Mouse (Mus musculus) liver, postnatal 0 days (tissue): ENCODE results near the gene Nyap2. TPM values are rescaled to one million over a fixed set of nuclear protein-coding genes. Genes with fewer than 3 reads are reported as not detected.

ENCODE experiments used
- ATAC-seq: fragments of 200-750 bp; cut with Nextera tagmentation; 2 replicates; pipeline ENCODE4 v1.8.0; 2017; ENCODE audit warnings: mild to moderate bottlenecking, moderate library complexity
- DNase-seq: peaks from one replicate; pipeline ENCODE4 v3.0.0-alpha.2; 2016
- H3K27ac ChIP-seq: fragments of 300-500 bp; sonication (generic); 2 replicates; pipeline ENCODE4 v1.5.1; 2014; ENCODE audit warnings: antibody characterized with exemption, moderate library complexity, mild to moderate bottlenecking, low read depth
- H3K27me3 ChIP-seq: fragments of 300-500 bp; sonication (generic); 2 replicates; pipeline ENCODE4 v1.6.1; 2014; ENCODE audit warnings: low read length, control low read depth, mixed read lengths; ENCODE audit not compliant: insufficient read depth
- H3K36me3 ChIP-seq: fragments of 300-500 bp; sonication (generic); replicated peaks from 2 replicates; pipeline ENCODE4 v1.6.1; 2014; ENCODE audit warnings: mild to moderate bottlenecking, control low read depth, low read length, moderate library complexity, mixed read lengths; ENCODE audit not compliant: insufficient read depth
- H3K4me1 ChIP-seq: fragments of 300-500 bp; sonication (generic); 2 replicates; pipeline ENCODE4 v1.6.1; 2014; ENCODE audit warnings: antibody characterized with exemption, mild to moderate bottlenecking, control low read depth; ENCODE audit not compliant: insufficient read depth
- H3K4me2 ChIP-seq: fragments of 300-500 bp; sonication (generic); 2 replicates; pipeline ENCODE4 v1.6.1; 2014; ENCODE audit warnings: low read depth, mild to moderate bottlenecking, low read length, moderate library complexity, mixed read lengths
- H3K4me3 ChIP-seq: fragments of 300-500 bp; sonication (generic); 2 replicates; pipeline ENCODE4 v1.5.1; 2014; ENCODE audit warnings: low read depth, low read length
- H3K9ac ChIP-seq: fragments of 300-500 bp; sonication (generic); replicated peaks from 2 replicates; pipeline ENCODE4 v1.6.1; 2014; ENCODE audit warnings: mild to moderate bottlenecking, moderate library complexity
- H3K9me3 ChIP-seq: fragments of 300-500 bp; sonication (generic); 2 replicates; pipeline ENCODE4 v1.6.1; 2016; ENCODE audit warnings: mild to moderate bottlenecking, control low read depth, low read length, mixed read lengths
- CTCF ChIP-seq: sonication (generic); IDR thresholded peaks from 2 replicates; pipeline ENCODE4 v1.5.1; 2016; ENCODE audit warnings: antibody characterized with exemption, low read depth
- EP300 ChIP-seq: IDR thresholded peaks from 2 replicates; pipeline ENCODE4 v1.6.1; 2016; ENCODE audit warnings: antibody characterized with exemption, low read depth, mild to moderate bottlenecking
- WGBS: fragments of 180-500 bp; shearing (Covaris S2); extraction: QIAGEN DNeasy Blood & Tissue Kit; methylation state at CpG from one replicate; pipeline ENCODE4 v1.1.7; 2014; ENCODE audit not compliant: insufficient replicate concordance; 5-methylcytosine and 5-hydroxymethylcytosine counted together
- polyA plus RNA-seq: library from polyadenylated mRNA; unstranded; fragments of >200 nt; fragmentation: Nextera tagmentation; extraction: Ambion mirVana; gene quantifications from 2 replicates; pipeline ENCODE4 v1.2.1, GENCODE M21; 2015

Gene Nyap2
- polyA plus RNA-seq, 1 experiment from 2014 or later: not detected

- TF ChIP-seq EP300: no peak
- TF ChIP-seq CTCF: peak; percentile 75
Measured at GRCm38 (mm10) chr1:81310087-81310626, 233.4 kb downstream of the Nyap2 start.

GRCm38 (mm10) chr1:81316403-81316994 lies 239.7 kb downstream of the Nyap2 start:
- H3K27ac ChIP-seq: no peak overlapping the region
- H3K36me3 ChIP-seq: no peaks in the 10 kb centered on the region
- ATAC-seq (no peak), DNase-seq (peak; percentile 58)
- no peaks in the 10 kb centered on the region for H3K27me3 ChIP-seq
- H3K4me2 ChIP-seq: no peak overlapping the region
- no peak overlapping the region for H3K9ac ChIP-seq
- no peak for TF ChIP-seq EP300
- peak; percentile 84 for TF ChIP-seq CTCF
- no peak overlapping the region for H3K4me3 ChIP-seq
- no peaks in the 10 kb centered on the region for H3K9me3 ChIP-seq
- WGBS: 48% methylated on average over 9 of the region's 9 CpGs
- no peaks in the 10 kb centered on the region for H3K4me1 ChIP-seq

More at GRCm38 (mm10) chr1:81310087-81310626, 233.4 kb downstream of the Nyap2 start:
- Histone ChIP-seq H3K4me1 (no peaks in the 10 kb centered on the region), H3K27ac (no peak overlapping the region), H3K9me3 (no peaks in the 10 kb centered on the region), H3K36me3 (no peaks in the 10 kb centered on the region), H3K4me3 (no peak overlapping the region), H3K27me3 (no peaks in the 10 kb centered on the region), H3K4me2 (no peak overlapping the region), H3K9ac (no peak overlapping the region)
- ATAC-seq (no peak), DNase-seq (peak; percentile 42)
- WGBS: 8% methylated on average over 1 of the region's 1 CpGs

DNA sequence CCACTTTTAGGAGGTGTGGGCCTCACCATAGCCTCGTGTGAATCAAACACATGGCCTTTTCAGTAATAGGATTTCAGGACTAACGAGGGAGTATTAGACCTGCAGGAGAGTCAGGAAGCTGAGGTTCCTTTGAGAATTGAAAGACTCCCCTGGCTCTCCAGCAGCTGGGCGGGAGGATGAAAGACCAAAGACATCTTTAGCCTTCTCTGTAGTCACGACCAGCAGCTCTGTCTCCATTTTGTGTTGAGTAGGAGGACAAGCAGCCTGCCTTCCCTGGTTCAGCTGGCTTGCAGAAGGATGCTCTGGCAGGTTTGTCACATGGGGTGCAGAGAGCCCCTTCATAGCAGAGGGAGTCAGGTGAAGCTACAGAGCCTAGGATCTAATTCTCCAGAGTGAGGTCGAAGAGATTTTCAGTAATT lies 240.3 kb downstream of the Nyap2 start:
- 61% methylated on average over 5 of the region's 5 CpGs for WGBS
- no peaks in the 10 kb centered on the region for H3K27me3 ChIP-seq
- no peak overlapping the region for H3K27ac ChIP-seq
- no peaks in the 10 kb centered on the region for H3K9me3 ChIP-seq
- TF ChIP-seq EP300: no peak
- TF ChIP-seq CTCF: no peak
- ATAC-seq (no peak), DNase-seq (no peak)
- H3K4me1 ChIP-seq: no peaks in the 10 kb centered on the region
- H3K9ac ChIP-seq: no peak overlapping the region
- no peak overlapping the region for H3K4me2 ChIP-seq
- H3K4me3 ChIP-seq: no peak overlapping the region
- no peaks in the 10 kb centered on the region for H3K36me3 ChIP-seq

DNA sequence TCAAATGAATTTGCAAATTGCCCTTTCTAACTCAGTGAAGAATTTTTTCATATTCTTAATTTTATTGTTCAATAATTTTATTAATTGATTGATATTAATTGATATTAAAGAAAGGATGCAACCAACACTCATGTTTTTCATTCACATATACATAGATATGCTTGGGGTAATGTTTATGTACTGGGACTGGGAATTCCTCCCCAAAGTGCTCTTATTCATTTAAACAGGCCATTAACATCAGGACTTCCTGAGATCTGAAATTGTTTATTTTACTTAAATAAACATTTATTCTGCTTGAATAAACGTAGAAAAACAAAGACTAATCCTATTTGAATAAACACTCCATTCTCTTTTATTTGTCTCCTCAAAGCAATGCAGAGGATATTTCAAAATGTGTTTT lies 311.0 kb downstream of the Nyap2 start:
- H3K27ac ChIP-seq: no peak overlapping the region

More for the DNA sequence above, 311.0 kb downstream of the Nyap2 start:
- Histone ChIP-seq H3K4me2 (no peak overlapping the region), H3K27me3 (no peaks in the 10 kb centered on the region), H3K4me3 (no peak overlapping the region), H3K9ac (no peak overlapping the region), H3K4me1 (no peaks in the 10 kb centered on the region), H3K9me3 (no peaks in the 10 kb centered on the region), H3K36me3 (no peaks in the 10 kb centered on the region)
- TF ChIP-seq CTCF (no peak), EP300 (no peak)
- DNase-seq (no peak), ATAC-seq (no peak)
- WGBS: 15% methylated on average over 1 of the region's 1 CpGs
